Mouse (Mus musculus) neural tube, embryonic 14.5 days (tissue): ENCODE measurements around the gene Ubxn1. TPM values are rescaled to one million over a fixed set of nuclear protein-coding genes. Genes with fewer than 3 reads are reported as not detected.

Source experiments
- microRNA-seq: library from miRNA; unstranded; fragments of <30 nt; microRNA quantifications from one replicate; pipeline ENCODE4, GENCODE M21; 2016
- polyA plus RNA-seq: library from polyadenylated mRNA; unstranded; fragments of >200 nt; fragmentation: Nextera tagmentation; extraction: Ambion mirVana; gene quantifications from 2 replicates; pipeline ENCODE4 v1.2.1, GENCODE M21; 2014

The Ubxn1 gene
- polyA plus RNA-seq, 1 experiment from 2014 or later, result 135 TPM

Small RNA genes within 50 kb of the gene (microRNA-seq; reads per million reads assigned to microRNA genes)
- not detected for gene Mir5136

Other genes starting within 250 kb of the Ubxn1 start
- gene Chrm1, start 207.7 kb upstream of the Ubxn1 start, polyA plus RNA-seq, result 0.19 and 0.26 TPM in 2 replicates
- 145 and 163 TPM in 2 replicates for gene Slc3a2, start 148.1 kb upstream of the Ubxn1 start, polyA plus RNA-seq
- 88.5 and 91.5 TPM in 2 replicates for gene Wdr74, start 135.7 kb upstream of the Ubxn1 start, polyA plus RNA-seq
- gene 1700092M07Rik, start 130.8 kb upstream of the Ubxn1 start, polyA plus RNA-seq, result 1.8 and 2.6 TPM in 2 replicates
- gene Stx5a, start 130.1 kb upstream of the Ubxn1 start, polyA plus RNA-seq, result 115 and 120 TPM in 2 replicates
- 120 and 140 TPM in 2 replicates for gene Nxf1, start 114.4 kb upstream of the Ubxn1 start, polyA plus RNA-seq
- 223 and 263 TPM in 2 replicates for gene Tmem223, start 100.5 kb upstream of the Ubxn1 start, polyA plus RNA-seq
- 25.9 and 32.7 TPM in 2 replicates for gene Tmem179b, start 97.0 kb upstream of the Ubxn1 start, polyA plus RNA-seq
- gene Taf6l, start 85.1 kb upstream of the Ubxn1 start, polyA plus RNA-seq, result 17.7 and 19.0 TPM in 2 replicates
- gene Polr2g, start 72.9 kb upstream of the Ubxn1 start, polyA plus RNA-seq, result 141 and 153 TPM in 2 replicates
- 7.1 and 7.7 TPM in 2 replicates for gene Zbtb3, start 68.9 kb upstream of the Ubxn1 start, polyA plus RNA-seq
- 52.2 and 54.3 TPM in 2 replicates for gene Ttc9c, start 52.2 kb upstream of the Ubxn1 start, polyA plus RNA-seq
- gene Hnrnpul2, start 51.5 kb upstream of the Ubxn1 start, polyA plus RNA-seq, result 9.1 and 9.5 TPM in 2 replicates
- gene AC129217.1, start 41.7 kb upstream of the Ubxn1 start, polyA plus RNA-seq, result not detected in 2 replicates
- gene Bscl2, start 34.0 kb upstream of the Ubxn1 start, polyA plus RNA-seq, result 86.3 and 94.5 TPM in 2 replicates
- gene Gng3, start 32.3 kb upstream of the Ubxn1 start, polyA plus RNA-seq, result 459 and 608 TPM in 2 replicates
- 0.99 and 1.3 TPM in 2 replicates for gene Lrrn4cl, start 20.7 kb upstream of the Ubxn1 start, polyA plus RNA-seq
- gene Uqcc3, start 9.4 kb downstream of the Ubxn1 start, polyA plus RNA-seq, result 63.2 and 64.1 TPM in 2 replicates
- gene Lbhd1, start 12.2 kb downstream of the Ubxn1 start, polyA plus RNA-seq, result 30.8 and 31.7 TPM in 2 replicates
- not detected in 2 replicates for gene Gm49403, start 12.4 kb downstream of the Ubxn1 start, polyA plus RNA-seq
- 39.0 and 48.9 TPM in 2 replicates for gene 1810009A15Rik, start 17.4 kb downstream of the Ubxn1 start, polyA plus RNA-seq
- 0.39 TPM in 1 of 2 replicates, not detected in the other for gene Gm49416, start 17.4 kb downstream of the Ubxn1 start, polyA plus RNA-seq
- gene Ints5, start 21.5 kb downstream of the Ubxn1 start, polyA plus RNA-seq, result 22.0 and 30.3 TPM in 2 replicates
- 69.9 and 92.2 TPM in 2 replicates for gene Ganab, start 26.6 kb downstream of the Ubxn1 start, polyA plus RNA-seq
- 66.3 and 67.2 TPM in 2 replicates for gene B3gat3, start 48.9 kb downstream of the Ubxn1 start, polyA plus RNA-seq
- gene Rom1, start 57.9 kb downstream of the Ubxn1 start, polyA plus RNA-seq, result 1.1 and 1.7 TPM in 2 replicates
- gene Eml3, start 58.1 kb downstream of the Ubxn1 start, polyA plus RNA-seq, result 6.2 and 8.7 TPM in 2 replicates
- gene Mta2, start 70.4 kb downstream of the Ubxn1 start, polyA plus RNA-seq, result 29.1 and 33.7 TPM in 2 replicates
- gene Tut1, start 82.4 kb downstream of the Ubxn1 start, polyA plus RNA-seq, result 20.4 and 25.3 TPM in 2 replicates
- gene Eef1g, start 95.5 kb downstream of the Ubxn1 start, polyA plus RNA-seq, result 297 and 333 TPM in 2 replicates
- gene Ahnak, start 117.8 kb downstream of the Ubxn1 start, polyA plus RNA-seq, result 2.7 and 3.7 TPM in 2 replicates
- not detected in 2 replicates for gene Scgb1a1, start 216.5 kb downstream of the Ubxn1 start, polyA plus RNA-seq